Mouse (Mus musculus): ENCODE results near the gene Chil1. TPM values are rescaled to one million over a fixed set of nuclear protein-coding genes. Genes with fewer than 3 reads are reported as not detected.

Gene Chil1
- polyA plus RNA-seq (2017; shearing (Covaris generic)): 0.51 TPM

GRCm38 (mm10) chr1:134182025-134182424 lies at the start of gene Chil1:
Gene Chil1, plus strand, starts transcription at chr1:134182176.

GRCm38 (mm10) chr1:134193126-134193525 lies 11.2 kb downstream of the Chil1 start, which contains the start of gene Mybph:
Gene Mybph, plus strand, starts transcription at chr1:134193448.

GRCm38 (mm10) chr1:134235391-134235921 lies 53.5 kb downstream of the Chil1 start, which contains the start of gene Adora1:
Gene Adora1, minus strand, starts transcription at chr1:134235431.

Other genes with a start within 250 kb of the Chil1 start
- gene Fmod, start 144.9 kb upstream of the Chil1 start, polyA plus RNA-seq (2017; shearing (Covaris generic)): not detected
- 283 TPM for gene Btg2, start 103.1 kb upstream of the Chil1 start, polyA plus RNA-seq (2017; shearing (Covaris generic))
- not detected for gene Chit1, start 70.9 kb upstream of the Chil1 start, polyA plus RNA-seq (2017; shearing (Covaris generic))
- gene Mybph, start 11.3 kb downstream of the Chil1 start, polyA plus RNA-seq (2017; shearing (Covaris generic)): 0.15 TPM
- gene Adora1, start 53.3 kb downstream of the Chil1 start, polyA plus RNA-seq (2017; shearing (Covaris generic)): not detected
- not detected for gene Myog, start 107.8 kb downstream of the Chil1 start, polyA plus RNA-seq (2017; shearing (Covaris generic))
- gene Ppfia4, start 150.8 kb downstream of the Chil1 start, polyA plus RNA-seq (2017; shearing (Covaris generic)): not detected
- gene Tmem183a, start 179.8 kb downstream of the Chil1 start, polyA plus RNA-seq (2017; shearing (Covaris generic)): 52.0 TPM
- not detected for gene 4933406M09Rik, start 203.8 kb downstream of the Chil1 start, polyA plus RNA-seq (2017; shearing (Covaris generic))
- gene Cyb5r1, start 223.4 kb downstream of the Chil1 start, polyA plus RNA-seq (2017; shearing (Covaris generic)): 34.5 TPM
- gene Adipor1, start 233.2 kb downstream of the Chil1 start, polyA plus RNA-seq (2017; shearing (Covaris generic)): 25.0 TPM